Mouse (Mus musculus) lung, postnatal 0 days (tissue): Measurements from ENCODE around the gene Tcf12.

Experiments used
- CTCF ChIP-seq: IDR thresholded peaks from 2 replicates; pipeline ENCODE4 v1.5.1; 2016; ENCODE audit warnings: antibody characterized with exemption, mild to moderate bottlenecking
- EP300 ChIP-seq: IDR thresholded peaks from 2 replicates; pipeline ENCODE4 v1.6.1; 2016; ENCODE audit warnings: antibody characterized with exemption, mild to moderate bottlenecking, control low read depth

- TF ChIP-seq EP300, result peak; percentile 69
- no peak for TF ChIP-seq CTCF
Observed at GRCm38 (mm10) chr9:71874761-71875160, 236.9 kb downstream of the Tcf12 start.
